In genomic region chr6:25278509-25278908, GRCm38 (mm10) we compare ENCODE assay signal across 11 mouse cellular contexts.
DNase-seq lines count a peak whose midpoint lies in the region; ATAC-seq lines count a peak whose summit lies in the region.
"Had no signal": no experiment of that assay in that cellular context is flagged by ENCODE, and none has a peak within 500 bp of the region (broad histone marks: within the 10 kb centered on the region; RNA-seq: fewer than 3 reads in every experiment).

No protein-coding gene starts in this region.

- no peak for DNase-seq in kidney, adult 18-20 months
- DNase-seq in adrenal gland, postnatal 10 days = peak; percentile 58
- DNase-seq in embryonic facial prominence, embryonic 14.5 days (ENCODE audit: low spot score) = peak; percentile 78
- DNase-seq in left cerebral cortex, postnatal 10 days (ENCODE audit: extremely low spot score in 1 of 2, low spot score in 2 of 2) = no peak
- DNase-seq in layer of hippocampus, adult 8-10 months (ENCODE audit: low spot score in 2 of 2) = no peak
- DNase-seq in spleen, postnatal 36 days (ENCODE audit: low spot score in 2 of 2) = no peak
- DNase-seq: heart, adult 18-20 months had no signal

- 0 out of 2 replicates have a peak, but pooled peaks have one; percentile 49 for ATAC-seq in kidney, embryonic 15.5 days (replicated peaks; ENCODE audit: low FRiP score)
- ATAC-seq in embryonic facial prominence, embryonic 14.5 days (ENCODE audit: low read depth) = peak; percentile 77; the same call in 1 of the 2 replicates
- ATAC-seq in midbrain, embryonic 12.5 days (ENCODE audit: low FRiP score, low read depth) = peak; percentile 98
- ATAC-seq: liver, embryonic 12.5 days had no signal

- WGBS in kidney, embryonic 15.5 days = 70% methylated on average over 1 of the region's 1 CpGs
- 40% methylated on average over 1 of the region's 1 CpGs for WGBS in embryonic facial prominence, embryonic 14.5 days
- WGBS in midbrain, embryonic 12.5 days = 24% methylated on average over 1 of the region's 1 CpGs

- H3K9me3 ChIP-seq in kidney, embryonic 15.5 days (replicated peaks) = no peaks in the 10 kb centered on the region
- no peaks in the 10 kb centered on the region for H3K9me3 ChIP-seq in embryonic facial prominence, embryonic 14.5 days (ENCODE audit: control insufficient read depth, low read length)
- no peaks in the 10 kb centered on the region for H3K9me3 ChIP-seq in midbrain, embryonic 12.5 days
- H3K9me3 ChIP-seq: liver, embryonic 12.5 days; megakaryocyte, embryonic 14.5 days had no signal

- H3K27ac ChIP-seq in kidney, embryonic 15.5 days = no peak overlapping the region
- no peak overlapping the region for H3K27ac ChIP-seq in embryonic facial prominence, embryonic 14.5 days (replicated peaks; ENCODE audit: low read depth, low read length)
- H3K27ac ChIP-seq in midbrain, embryonic 12.5 days (replicated peaks) = no peak overlapping the region
- H3K27ac ChIP-seq: liver, embryonic 12.5 days had no signal

- H3K36me3 ChIP-seq in kidney, embryonic 15.5 days = no peaks in the 10 kb centered on the region
- H3K36me3 ChIP-seq in embryonic facial prominence, embryonic 14.5 days (ENCODE audit: control insufficient read depth, insufficient read depth, low read length) = no peaks in the 10 kb centered on the region
- H3K36me3 ChIP-seq in midbrain, embryonic 12.5 days = no peaks in the 10 kb centered on the region
- H3K36me3 ChIP-seq: liver, embryonic 12.5 days had no signal

- H3K27me3 ChIP-seq in kidney, embryonic 15.5 days = no peaks in the 10 kb centered on the region
- no peaks in the 10 kb centered on the region for H3K27me3 ChIP-seq in embryonic facial prominence, embryonic 14.5 days (replicated peaks; ENCODE audit: control insufficient read depth, insufficient read depth, low read length)
- H3K27me3 ChIP-seq in midbrain, embryonic 12.5 days = peaks cover 18% of the 10 kb centered on the region
- H3K27me3 ChIP-seq: liver, embryonic 12.5 days; megakaryocyte, embryonic 14.5 days had no signal

- intact Hi-C loops in left cerebral cortex, postnatal 10 days (cut with DNase I) = no loop called here

- H3K4me3 ChIP-seq in kidney, embryonic 15.5 days (replicated peaks) = no peak overlapping the region
- no peak overlapping the region for H3K4me3 ChIP-seq in embryonic facial prominence, embryonic 14.5 days (ENCODE audit: low read depth, low read length)
- no peak overlapping the region for H3K4me3 ChIP-seq in midbrain, embryonic 12.5 days
- H3K4me3 ChIP-seq: liver, embryonic 12.5 days; megakaryocyte, embryonic 14.5 days had no signal

- H3K4me1 ChIP-seq in kidney, embryonic 15.5 days = no peaks in the 10 kb centered on the region
- H3K4me1 ChIP-seq in embryonic facial prominence, embryonic 14.5 days (ENCODE audit: control insufficient read depth, insufficient read depth, low read length) = no peaks in the 10 kb centered on the region
- H3K4me1 ChIP-seq in midbrain, embryonic 12.5 days = peaks cover 11% of the 10 kb centered on the region
- H3K4me1 ChIP-seq: liver, embryonic 12.5 days; megakaryocyte, embryonic 14.5 days had no signal

- H3K4me2 ChIP-seq in kidney, embryonic 15.5 days = no peak overlapping the region
- no peak overlapping the region for H3K4me2 ChIP-seq in embryonic facial prominence, embryonic 14.5 days (ENCODE audit: low read depth, low read length)
- H3K4me2 ChIP-seq in midbrain, embryonic 12.5 days (replicated peaks) = no peak overlapping the region
- H3K4me2 ChIP-seq: liver, embryonic 12.5 days had no signal

- H3K9ac ChIP-seq in kidney, embryonic 15.5 days = no peak overlapping the region
- no peak overlapping the region for H3K9ac ChIP-seq in embryonic facial prominence, embryonic 14.5 days (ENCODE audit: low read depth, low read length)
- H3K9ac ChIP-seq in midbrain, embryonic 12.5 days (replicated peaks) = no peak overlapping the region
- H3K9ac ChIP-seq: liver, embryonic 12.5 days had no signal

Comparison
In these comparisons a context has a peak if more than half of its experiments do, and no peak if none do; other contexts are left out.
1. DNase-seq: peak in adrenal gland, postnatal 10 days (single experiment) and embryonic facial prominence, embryonic 14.5 days (single experiment); none in kidney, adult 18-20 months (single experiment), left cerebral cortex, postnatal 10 days (0 of 2), layer of hippocampus, adult 8-10 months (0 of 2) and spleen, postnatal 36 days (0 of 2).
2. Peak in every context shown above with its lines, with median percentiles within 50 percentile points of each other: ATAC-seq.